Mouse (Mus musculus): ENCODE data around the gene Cd300c2. TPM values are rescaled to one million over a fixed set of nuclear protein-coding genes. Genes with fewer than 3 reads are reported as not detected.
"Not testable (repeated sequence)": the region's sequence is repeated elsewhere in the genome, so short reads cannot be mapped to it uniquely, and the experiment has no call there.

The Cd300c2 gene
- polyA plus RNA-seq (2014; fragmentation: Nextera tagmentation; extraction: Ambion mirVana), result 0.55 and 1.1 TPM in 2 replicates

DNA sequence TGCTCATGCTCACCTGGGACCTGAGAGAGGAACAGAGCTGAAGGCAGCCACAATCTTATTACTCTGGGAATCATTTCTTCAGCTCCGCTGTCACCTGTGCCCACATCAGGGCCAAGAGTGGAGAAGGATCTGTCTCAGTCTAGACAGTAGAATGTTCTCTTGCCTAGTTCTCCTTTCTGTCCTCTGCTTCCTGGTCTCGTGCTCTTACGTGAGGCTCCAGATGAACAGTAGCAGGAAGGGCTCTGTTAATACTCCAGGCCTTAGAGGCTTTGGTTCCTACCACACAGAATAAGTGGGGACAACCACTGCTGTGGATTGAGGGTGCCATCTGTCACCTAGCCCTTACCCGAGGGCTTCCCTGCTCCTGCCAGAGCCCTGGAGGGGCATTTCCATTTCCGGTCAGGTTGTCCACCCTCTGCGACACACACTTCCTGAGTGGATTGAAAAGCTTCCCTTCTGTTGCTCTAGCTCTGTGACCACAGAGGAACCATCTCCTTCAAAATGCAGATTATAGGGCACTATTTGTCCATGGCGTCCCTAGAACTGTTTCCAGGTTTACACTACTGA lies at the start of gene Cd300c2:
TSS of gene Cd300c2 (minus strand) at position 407 of the 567 bp plus-strand sequence.
- Histone ChIP-seq H3K36me3 (ENCODE audit: control insufficient read depth, insufficient read depth, low read length) (no peaks in the 10 kb centered on the region), H3K4me1 (ENCODE audit: control insufficient read depth, insufficient read depth, low read length) (no peaks in the 10 kb centered on the region), H3K9ac (ENCODE audit: low read length) (no peak within 1 kb of the TSS), H3K27ac (ENCODE audit: low read depth, low read length) (no peak within 1 kb of the TSS), H3K27me3 (ENCODE audit: control insufficient read depth, insufficient read depth, low read length) (no peaks in the 10 kb centered on the region), H3K4me3 (ENCODE audit: low read depth, low read length) (no peak within 1 kb of the TSS), H3K9me3 (ENCODE audit: control insufficient read depth, low read length) (no peaks in the 10 kb centered on the region), H3K4me2 (ENCODE audit: low read depth) (no peak within 1 kb of the TSS)
- 80% methylated on average over 7 of the region's 7 CpGs for WGBS
- no peak for ATAC-seq (ENCODE audit: insufficient read depth, low FRiP score, low TSS enrichment)
- no peak for DNase-seq (ENCODE audit: low spot score)

DNA sequence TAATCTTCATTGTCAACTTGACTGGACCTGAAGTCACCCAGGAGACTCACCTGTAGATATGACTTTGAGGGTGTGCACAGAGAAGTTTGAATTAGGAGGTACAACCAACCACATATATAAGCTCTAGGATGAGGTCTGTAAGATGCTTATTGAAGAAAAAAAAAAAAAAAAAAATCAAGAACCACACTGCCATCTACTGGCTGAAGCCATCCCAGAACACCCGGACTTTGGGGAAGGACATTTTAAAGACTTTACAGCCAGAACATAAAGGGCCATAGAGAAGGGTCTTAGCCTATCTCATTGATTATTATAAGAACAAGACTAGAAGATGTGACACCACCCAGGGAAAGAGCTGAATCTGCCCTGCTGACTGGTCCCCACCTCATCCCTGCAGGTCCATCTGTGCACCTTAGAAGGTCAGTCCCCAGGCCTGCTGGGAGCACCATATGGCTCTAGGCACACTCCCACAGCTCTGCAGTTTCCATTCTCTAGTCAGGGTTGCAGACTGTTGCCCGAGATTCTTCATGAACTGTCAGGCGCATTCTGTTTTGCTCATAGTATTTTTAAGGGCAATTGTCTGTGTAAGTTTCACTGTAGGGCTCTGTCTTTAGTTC lies 47.7 kb upstream of the Cd300c2 start:
- no peaks in the 10 kb centered on the region for H3K36me3 ChIP-seq (ENCODE audit: control insufficient read depth, insufficient read depth, low read length)
- 40% methylated on average over 3 of the region's 3 CpGs for WGBS
- no peaks in the 10 kb centered on the region for H3K9me3 ChIP-seq (ENCODE audit: control insufficient read depth, low read length)
- H3K9ac ChIP-seq (ENCODE audit: low read length), result no peak overlapping the region
- no peaks in the 10 kb centered on the region for H3K27me3 ChIP-seq (ENCODE audit: control insufficient read depth, insufficient read depth, low read length)
- DNase-seq (ENCODE audit: low spot score) (no peak), ATAC-seq (ENCODE audit: insufficient read depth, low FRiP score, low TSS enrichment) (no peak)
- no peaks in the 10 kb centered on the region for H3K4me1 ChIP-seq (ENCODE audit: control insufficient read depth, insufficient read depth, low read length)
- no peak overlapping the region for H3K4me2 ChIP-seq (ENCODE audit: low read depth)
- H3K27ac ChIP-seq (ENCODE audit: low read depth, low read length), result no peak overlapping the region
- no peak overlapping the region for H3K4me3 ChIP-seq (ENCODE audit: low read depth, low read length)

DNA sequence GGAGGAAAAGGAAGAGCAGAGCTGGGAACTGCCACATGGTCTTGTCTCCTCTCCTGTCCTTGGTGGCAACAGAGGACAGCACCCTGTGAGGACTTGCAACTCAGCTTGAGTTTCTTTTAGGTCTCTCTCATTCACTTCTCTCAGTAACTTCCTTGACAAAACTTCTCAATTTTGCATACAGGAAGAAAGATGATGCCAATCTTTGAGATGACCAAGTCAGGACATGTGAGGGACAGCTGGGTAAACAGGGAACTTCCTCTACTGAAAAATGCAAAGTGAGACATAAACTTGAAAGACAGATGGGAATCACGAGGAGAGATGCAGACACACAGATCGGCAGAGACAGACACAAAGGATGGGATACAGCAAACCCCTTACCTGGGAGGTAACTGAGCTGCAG lies 46.6 kb upstream of the Cd300c2 start, which contains the start of gene Cd300ld3:
TSS of gene Cd300ld3 (minus strand) at position 151 of the 400 bp plus-strand sequence.
- Histone ChIP-seq H3K9me3 (ENCODE audit: control insufficient read depth, low read length) (no peaks in the 10 kb centered on the region), H3K4me1 (ENCODE audit: control insufficient read depth, insufficient read depth, low read length) (no peaks in the 10 kb centered on the region), H3K27me3 (ENCODE audit: control insufficient read depth, insufficient read depth, low read length) (no peaks in the 10 kb centered on the region), H3K4me2 (ENCODE audit: low read depth) (no peak within 1 kb of the TSS), H3K4me3 (ENCODE audit: low read depth, low read length) (no peak within 1 kb of the TSS), H3K36me3 (ENCODE audit: control insufficient read depth, insufficient read depth, low read length) (no peaks in the 10 kb centered on the region), H3K27ac (ENCODE audit: low read depth, low read length) (no peak within 1 kb of the TSS), H3K9ac (ENCODE audit: low read length) (no peak within 1 kb of the TSS)
- ATAC-seq (ENCODE audit: insufficient read depth, low FRiP score, low TSS enrichment) (no peak), DNase-seq (ENCODE audit: low spot score) (no peak)
- 70% methylated on average over 2 of the region's 2 CpGs for WGBS

DNA sequence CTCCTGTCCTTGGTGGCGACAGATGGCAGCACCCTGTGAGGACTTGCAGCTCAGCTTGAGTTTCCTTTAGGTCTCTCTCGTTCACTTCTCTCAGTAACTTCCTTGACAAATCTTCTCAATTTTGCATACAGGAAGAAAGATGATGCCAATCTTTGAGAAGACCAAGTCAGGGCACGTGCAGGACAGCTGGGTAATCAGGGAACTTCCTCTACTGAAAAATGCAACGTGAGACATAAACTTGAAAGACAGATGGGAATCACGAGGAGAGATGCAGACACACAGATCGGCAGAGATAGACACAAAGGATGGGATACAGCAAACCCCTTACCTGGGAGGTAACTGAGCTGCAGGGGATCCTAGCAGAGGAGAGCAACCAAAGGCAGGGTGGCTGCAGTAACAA lies 36.0 kb upstream of the Cd300c2 start, which contains the start of gene Cd300ld5:
TSS of gene Cd300ld5 (minus strand) at position 101 of the 400 bp plus-strand sequence.
- ATAC-seq (ENCODE audit: insufficient read depth, low FRiP score, low TSS enrichment); H3K9me3 ChIP-seq (ENCODE audit: control insufficient read depth, low read length); H3K27ac ChIP-seq (ENCODE audit: low read depth, low read length); DNase-seq (ENCODE audit: low spot score); H3K4me2 ChIP-seq (ENCODE audit: low read depth); H3K36me3 ChIP-seq (ENCODE audit: control insufficient read depth, insufficient read depth, low read length); H3K9ac ChIP-seq (ENCODE audit: low read length); H3K4me3 ChIP-seq (ENCODE audit: low read depth, low read length); H3K4me1 ChIP-seq (ENCODE audit: control insufficient read depth, insufficient read depth, low read length); H3K27me3 ChIP-seq (ENCODE audit: control insufficient read depth, insufficient read depth, low read length): not testable (repeated sequence)
- no CpG with 5 or more reads among the region's 6 CpGs for WGBS

DNA sequence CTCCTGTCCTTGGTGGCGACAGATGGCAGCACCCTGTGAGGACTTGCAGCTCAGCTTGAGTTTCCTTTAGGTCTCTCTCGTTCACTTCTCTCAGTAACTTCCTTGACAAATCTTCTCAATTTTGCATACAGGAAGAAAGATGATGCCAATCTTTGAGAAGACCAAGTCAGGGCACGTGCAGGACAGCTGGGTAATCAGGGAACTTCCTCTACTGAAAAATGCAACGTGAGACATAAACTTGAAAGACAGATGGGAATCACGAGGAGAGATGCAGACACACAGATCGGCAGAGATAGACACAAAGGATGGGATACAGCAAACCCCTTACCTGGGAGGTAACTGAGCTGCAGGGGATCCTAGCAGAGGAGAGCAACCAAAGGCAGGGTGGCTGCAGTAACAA lies 25.2 kb upstream of the Cd300c2 start, which contains the start of gene Cd300ld4:
TSS of gene Cd300ld4 (minus strand) at position 101 of the 400 bp plus-strand sequence.
- not testable (repeated sequence) for H3K36me3 ChIP-seq (ENCODE audit: control insufficient read depth, insufficient read depth, low read length); H3K9ac ChIP-seq (ENCODE audit: low read length); H3K27ac ChIP-seq (ENCODE audit: low read depth, low read length); DNase-seq (ENCODE audit: low spot score); H3K9me3 ChIP-seq (ENCODE audit: control insufficient read depth, low read length); H3K4me1 ChIP-seq (ENCODE audit: control insufficient read depth, insufficient read depth, low read length); H3K27me3 ChIP-seq (ENCODE audit: control insufficient read depth, insufficient read depth, low read length); H3K4me3 ChIP-seq (ENCODE audit: low read depth, low read length); ATAC-seq (ENCODE audit: insufficient read depth, low FRiP score, low TSS enrichment); H3K4me2 ChIP-seq (ENCODE audit: low read depth)
- WGBS, result no CpG with 5 or more reads among the region's 6 CpGs

DNA sequence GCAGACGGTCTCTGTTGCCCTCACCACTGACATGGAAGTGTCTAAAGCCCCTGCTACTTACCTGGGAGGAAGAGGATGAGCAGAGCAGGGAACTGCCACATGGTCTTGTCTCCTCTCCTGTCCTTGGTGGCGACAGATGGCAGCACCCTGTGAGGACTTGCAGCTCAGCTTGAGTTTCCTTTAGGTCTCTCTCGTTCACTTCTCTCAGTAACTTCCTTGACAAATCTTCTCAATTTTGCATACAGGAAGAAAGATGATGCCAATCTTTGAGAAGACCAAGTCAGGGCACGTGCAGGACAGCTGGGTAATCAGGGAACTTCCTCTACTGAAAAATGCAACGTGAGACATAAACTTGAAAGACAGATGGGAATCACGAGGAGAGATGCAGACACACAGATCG lies 14.4 kb upstream of the Cd300c2 start, which contains the start of gene Cd300ld2:
TSS of gene Cd300ld2 (minus strand) at position 101 of the 400 bp plus-strand sequence.
- not testable (repeated sequence) for H3K36me3 ChIP-seq (ENCODE audit: control insufficient read depth, insufficient read depth, low read length); H3K9me3 ChIP-seq (ENCODE audit: control insufficient read depth, low read length)
- no CpG with 5 or more reads among the region's 7 CpGs for WGBS

DNA sequence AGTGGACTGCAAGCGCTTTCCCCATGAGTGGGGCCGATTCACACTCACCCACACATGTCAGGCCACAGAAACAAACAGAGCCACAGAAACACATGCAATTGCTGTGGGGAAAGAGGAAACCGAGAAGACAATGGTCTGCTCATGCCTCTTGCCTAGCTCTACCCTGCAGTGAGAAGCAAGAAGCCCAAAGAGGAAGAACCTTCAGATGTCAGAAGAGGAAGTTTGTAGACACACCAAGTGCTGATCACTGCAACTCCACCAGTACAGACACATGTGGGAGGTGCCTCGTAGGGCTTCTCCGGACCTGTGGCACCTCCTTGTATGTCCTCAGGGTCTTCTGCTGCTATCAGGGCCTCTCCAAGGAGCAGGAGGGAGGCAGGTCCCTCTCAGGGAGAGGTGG lies 2.4 kb upstream of the Cd300c2 start:
- H3K4me2 ChIP-seq (ENCODE audit: low read depth), result no peak overlapping the region
- H3K36me3 ChIP-seq (ENCODE audit: control insufficient read depth, insufficient read depth, low read length), result no peaks in the 10 kb centered on the region
- H3K9ac ChIP-seq (ENCODE audit: low read length), result no peak overlapping the region
- H3K4me3 ChIP-seq (ENCODE audit: low read depth, low read length), result no peak overlapping the region
- no peaks in the 10 kb centered on the region for H3K9me3 ChIP-seq (ENCODE audit: control insufficient read depth, low read length)
- no peak for DNase-seq (ENCODE audit: low spot score)
- WGBS, result 93% methylated on average over 5 of the region's 5 CpGs
- H3K27me3 ChIP-seq (ENCODE audit: control insufficient read depth, insufficient read depth, low read length), result no peaks in the 10 kb centered on the region
- H3K4me1 ChIP-seq (ENCODE audit: control insufficient read depth, insufficient read depth, low read length), result no peaks in the 10 kb centered on the region
- ATAC-seq (ENCODE audit: insufficient read depth, low FRiP score, low TSS enrichment), result no peak
- no peak overlapping the region for H3K27ac ChIP-seq (ENCODE audit: low read depth, low read length)

More for the DNA sequence above, 14.4 kb upstream of the Cd300c2 start, which contains the start of gene Cd300ld2:
- H3K27ac ChIP-seq (ENCODE audit: low read depth, low read length); H3K4me2 ChIP-seq (ENCODE audit: low read depth); H3K9ac ChIP-seq (ENCODE audit: low read length); DNase-seq (ENCODE audit: low spot score); H3K4me3 ChIP-seq (ENCODE audit: low read depth, low read length); H3K4me1 ChIP-seq (ENCODE audit: control insufficient read depth, insufficient read depth, low read length); ATAC-seq (ENCODE audit: insufficient read depth, low FRiP score, low TSS enrichment); H3K27me3 ChIP-seq (ENCODE audit: control insufficient read depth, insufficient read depth, low read length): not testable (repeated sequence)

DNA sequence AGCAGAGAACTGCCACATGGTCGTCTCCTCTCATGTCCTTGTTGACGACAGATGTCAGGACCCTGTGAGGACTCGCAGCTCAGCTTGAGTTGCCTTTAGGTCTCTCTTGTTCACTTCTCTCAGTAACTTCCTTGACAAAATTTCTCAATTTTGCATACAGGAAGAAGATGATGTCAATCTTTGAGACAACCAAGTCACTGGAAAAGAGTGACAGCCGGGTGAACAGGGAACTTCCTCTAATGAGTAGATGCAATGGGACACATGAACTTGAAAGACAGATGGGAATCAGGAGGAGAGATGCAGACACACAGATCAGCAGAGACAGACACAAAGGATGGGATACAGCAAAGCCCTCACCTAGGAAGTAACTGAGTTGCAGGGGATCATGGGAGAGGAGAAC lies 11.9 kb downstream of the Cd300c2 start, which contains the start of gene Cd300ld:
TSS of gene Cd300ld (minus strand) at position 130 of the 400 bp plus-strand sequence.
- Histone ChIP-seq H3K9ac (ENCODE audit: low read length) (no peak within 1 kb of the TSS), H3K36me3 (ENCODE audit: control insufficient read depth, insufficient read depth, low read length) (no peaks in the 10 kb centered on the region), H3K27me3 (ENCODE audit: control insufficient read depth, insufficient read depth, low read length) (no peaks in the 10 kb centered on the region), H3K4me2 (ENCODE audit: low read depth) (no peak within 1 kb of the TSS), H3K27ac (ENCODE audit: low read depth, low read length) (no peak within 1 kb of the TSS), H3K4me3 (ENCODE audit: low read depth, low read length) (no peak within 1 kb of the TSS), H3K9me3 (ENCODE audit: control insufficient read depth, low read length) (no peaks in the 10 kb centered on the region), H3K4me1 (ENCODE audit: control insufficient read depth, insufficient read depth, low read length) (no peaks in the 10 kb centered on the region)
- 90% methylated on average over 4 of the region's 4 CpGs for WGBS
- DNase-seq (ENCODE audit: low spot score) (no peak), ATAC-seq (ENCODE audit: insufficient read depth, low FRiP score, low TSS enrichment) (no peak)

DNA sequence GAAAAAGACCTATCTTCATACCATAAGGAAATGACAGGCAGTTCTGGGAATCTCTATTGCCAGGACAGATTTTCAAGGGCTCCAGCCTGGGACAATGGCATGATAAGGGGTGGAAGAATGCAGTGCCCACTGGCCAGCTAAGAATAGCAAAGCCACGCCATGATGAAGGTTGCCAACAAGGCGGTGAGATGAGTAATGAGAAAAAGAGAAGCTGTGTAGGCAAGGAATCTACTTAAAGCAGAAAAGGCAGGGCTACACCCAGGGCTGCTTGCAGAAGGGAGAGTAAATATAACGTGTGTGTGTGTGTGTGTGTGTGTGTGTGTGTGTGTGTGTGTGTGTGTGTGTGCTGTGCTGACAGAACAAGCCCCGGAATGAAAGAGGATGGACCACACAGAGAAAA lies 19.8 kb downstream of the Cd300c2 start:
- H3K4me2 ChIP-seq (ENCODE audit: low read depth), result no peak overlapping the region
- WGBS, result 90% methylated on average over 4 of the region's 4 CpGs

More for the DNA sequence above, 19.8 kb downstream of the Cd300c2 start:
- Histone ChIP-seq H3K4me3 (ENCODE audit: low read depth, low read length) (no peak overlapping the region), H3K27me3 (ENCODE audit: control insufficient read depth, insufficient read depth, low read length) (no peaks in the 10 kb centered on the region), H3K36me3 (ENCODE audit: control insufficient read depth, insufficient read depth, low read length) (no peaks in the 10 kb centered on the region), H3K4me1 (ENCODE audit: control insufficient read depth, insufficient read depth, low read length) (no peaks in the 10 kb centered on the region), H3K9me3 (ENCODE audit: control insufficient read depth, low read length) (no peaks in the 10 kb centered on the region), H3K9ac (ENCODE audit: low read length) (no peak overlapping the region), H3K27ac (ENCODE audit: low read depth, low read length) (no peak overlapping the region)
- DNase-seq (ENCODE audit: low spot score) (no peak), ATAC-seq (ENCODE audit: insufficient read depth, low FRiP score, low TSS enrichment) (no peak)
